Mouse (Mus musculus): ENCODE measurements at regions not wholly inside any gene's neighbourhood (a gene's known extent, or its start where the extent isn't known, plus 50 kb on each side); places are given as distances from the start of the nearest gene placed in this dataset.

- no peak for TF ChIP-seq POLR2A (IDR thresholded peaks at IDR 0.05; ENCODE audit: insufficient read depth, low read length)
- TF ChIP-seq CTCF (IDR thresholded peaks at IDR 0.05; ENCODE audit: low read depth, low read length): no peak
Measured at GRCm38 (mm10) chr15:62165826-62166500, 1243.2 kb upstream of the A1bg start.
